Mouse (Mus musculus) small intestine, adult 2 months (tissue): Measurements from ENCODE around the gene Cyld. TPM values are rescaled to one million over a fixed set of nuclear protein-coding genes. Genes with fewer than 3 reads are reported as not detected.

Experiments used
- H3K27ac ChIP-seq: fragments of 200-500 bp; 2 replicates; pipeline ENCODE4 v1.5.1; 2012; ENCODE audit warnings: low read depth, low read length, control low read depth, inconsistent platforms; ENCODE audit not compliant: insufficient read depth
- H3K27me3 ChIP-seq: fragments of 200-500 bp; 2 replicates; pipeline ENCODE4 v1.6.1; 2012; ENCODE audit warnings: mild to moderate bottlenecking, moderate library complexity, low read length, inconsistent platforms; ENCODE audit not compliant: control insufficient read depth, insufficient read depth
- H3K36me3 ChIP-seq: fragments of 200-500 bp; 2 replicates; pipeline ENCODE4 v1.6.1; 2012; ENCODE audit warnings: mild to moderate bottlenecking, low read length, control low read depth, inconsistent platforms; ENCODE audit not compliant: control insufficient read depth, insufficient read depth
- H3K4me1 ChIP-seq: fragments of 200-500 bp; 2 replicates; pipeline ENCODE4 v1.6.1; 2012; ENCODE audit warnings: low read length, inconsistent platforms, mixed read lengths; ENCODE audit not compliant: control insufficient read depth, insufficient read depth, insufficient read length
- H3K4me3 ChIP-seq: fragments of 200-500 bp; 2 replicates; pipeline ENCODE4 v1.5.1; 2012; ENCODE audit warnings: low read depth, mild to moderate bottlenecking, control low read depth, inconsistent platforms, low read length, moderate library complexity
- CTCF ChIP-seq: fragments of 200-500 bp; IDR thresholded peaks from 2 replicates; pipeline ENCODE4 v1.5.1; 2012; ENCODE audit warnings: low read depth, mild to moderate bottlenecking, control low read depth, inconsistent platforms, low read length, moderate library complexity, mixed read lengths; ENCODE audit not compliant: insufficient replicate concordance, insufficient read length; ENCODE audit errors: extremely low read depth
- POLR2A ChIP-seq: fragments of 200-500 bp; IDR thresholded peaks from 2 replicates; pipeline ENCODE4 v1.6.1; 2012; ENCODE audit warnings: low read depth, mild to moderate bottlenecking, control low read depth, inconsistent platforms, low read length, moderate library complexity
- WGBS: fragments of 180-500 bp; shearing (Covaris S2); methylation state at CpG from one replicate; pipeline ENCODE4 v1.1.7; 2018; 5-methylcytosine and 5-hydroxymethylcytosine counted together
- polyA plus RNA-seq: library from polyadenylated mRNA; depleted of rRNA; stranded (reverse); fragments of >200 nt; gene quantifications from 2 replicates; pipeline ENCODE4 v1.2.3, GENCODE M21; 2012

The Cyld gene
- polyA plus RNA-seq, 1 experiment: 4.7 TPM

- TF ChIP-seq POLR2A: no peak
- TF ChIP-seq CTCF: no peak
- H3K4me1 ChIP-seq: peaks cover 19% of the 10 kb centered on the region
- H3K4me3 ChIP-seq: no peak overlapping the region
- H3K27ac ChIP-seq: no peak overlapping the region
- WGBS: 90% methylated on average over 16 of the region's 16 CpGs
- peaks cover 4% of the 10 kb centered on the region; the same call in 1 of the 2 replicates for H3K36me3 ChIP-seq
- H3K27me3 ChIP-seq: no peaks in the 10 kb centered on the region
These were observed 32.7 kb upstream of the Cyld start for GRCm38 (mm10) chr8:88664121-88664520.

GRCm38 (mm10) chr8:88664947-88665346 is 31.9 kb upstream of the Cyld start:
- H3K4me3 ChIP-seq: no peak overlapping the region
- peaks cover 24% of the 10 kb centered on the region for H3K4me1 ChIP-seq
- WGBS: 81% methylated on average over 19 of the region's 19 CpGs
- TF ChIP-seq CTCF (no peak), POLR2A (no peak)
- no peak overlapping the region for H3K27ac ChIP-seq
- H3K36me3 ChIP-seq: peaks cover 4% of the 10 kb centered on the region; the same call in 1 of the 2 replicates
- no peaks in the 10 kb centered on the region for H3K27me3 ChIP-seq

- peak overlapping the region; percentile 62 for H3K27ac ChIP-seq
- H3K4me3 ChIP-seq: no peak overlapping the region
- H3K36me3 ChIP-seq: no peaks in the 10 kb centered on the region
- no peaks in the 10 kb centered on the region for H3K27me3 ChIP-seq
- H3K4me1 ChIP-seq: peaks cover 24% of the 10 kb centered on the region
- TF ChIP-seq CTCF (no peak), POLR2A (no peak)
- 3% methylated on average over 1 of the region's 1 CpGs for WGBS
These were observed 30.4 kb upstream of the Cyld start for GRCm38 (mm10) chr8:88666435-88666834.

- Histone ChIP-seq H3K27me3 (no peaks in the 10 kb centered on the region), H3K27ac (peak overlapping the region; percentile 77), H3K4me1 (peaks cover 24% of the 10 kb centered on the region), H3K4me3 (no peak overlapping the region), H3K36me3 (no peaks in the 10 kb centered on the region)
- WGBS: 71% methylated on average over 14 of the region's 14 CpGs
- no peak for TF ChIP-seq CTCF
- TF ChIP-seq POLR2A: no peak
These were observed 28.3 kb upstream of the Cyld start for GRCm38 (mm10) chr8:88668400-88669086.

- Histone ChIP-seq H3K4me1 (peaks cover 14% of the 10 kb centered on the region), H3K4me3 (no peak overlapping the region), H3K27me3 (no peaks in the 10 kb centered on the region), H3K36me3 (no peaks in the 10 kb centered on the region), H3K27ac (no peak overlapping the region)
- TF ChIP-seq CTCF: no peak
- no peak for TF ChIP-seq POLR2A
- WGBS: 92% methylated on average over 6 of the region's 6 CpGs
These were observed 26.0 kb upstream of the Cyld start for GRCm38 (mm10) chr8:88670782-88671181.

- Histone ChIP-seq H3K27me3 (no peaks in the 10 kb centered on the region), H3K36me3 (no peaks in the 10 kb centered on the region), H3K27ac (no peak overlapping the region), H3K4me1 (peaks cover 11% of the 10 kb centered on the region), H3K4me3 (no peak overlapping the region)
- TF ChIP-seq POLR2A: no peak
- no peak for TF ChIP-seq CTCF
- 91% methylated on average over 10 of the region's 10 CpGs for WGBS
These were observed 25.3 kb upstream of the Cyld start for GRCm38 (mm10) chr8:88671575-88671974.

GRCm38 (mm10) chr8:88673859-88674258 is 23.0 kb upstream of the Cyld start:
- Histone ChIP-seq H3K27ac (no peak overlapping the region), H3K27me3 (no peaks in the 10 kb centered on the region), H3K4me3 (no peak overlapping the region), H3K36me3 (no peaks in the 10 kb centered on the region), H3K4me1 (peaks cover 8% of the 10 kb centered on the region; the same call in 1 of the 2 replicates)
- WGBS: 74% methylated on average over 5 of the region's 5 CpGs
- TF ChIP-seq CTCF: no peak
- no peak for TF ChIP-seq POLR2A
